Mouse (Mus musculus): ENCODE data around the gene St6galnac1.
"Not testable (repeated sequence)": the region's sequence is repeated elsewhere in the genome, so short reads cannot be mapped to it uniquely, and the experiment has no call there.

The St6galnac1 gene

DNA sequence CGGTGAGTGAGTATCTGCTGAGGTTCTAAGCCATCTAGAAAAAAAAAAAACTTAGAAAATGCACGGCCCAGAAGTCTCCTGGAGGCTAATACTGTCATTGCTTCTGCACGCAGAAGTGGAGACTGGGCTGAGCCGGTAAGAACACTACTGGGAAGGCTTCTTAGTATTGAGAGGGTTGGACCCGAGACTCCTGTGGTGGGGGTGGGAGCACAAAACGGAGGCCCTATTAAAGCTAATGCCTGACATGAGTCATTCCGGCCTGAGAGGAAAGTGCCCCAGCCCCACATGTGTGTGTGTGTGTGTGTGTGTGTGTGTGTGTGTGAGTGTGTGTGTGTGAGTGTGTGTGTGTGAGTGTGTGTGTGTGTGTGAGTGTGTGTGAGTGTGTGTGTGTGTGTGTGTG is 31.8 kb upstream of the St6galnac1 start:
- no peak for DNase-seq

DNA sequence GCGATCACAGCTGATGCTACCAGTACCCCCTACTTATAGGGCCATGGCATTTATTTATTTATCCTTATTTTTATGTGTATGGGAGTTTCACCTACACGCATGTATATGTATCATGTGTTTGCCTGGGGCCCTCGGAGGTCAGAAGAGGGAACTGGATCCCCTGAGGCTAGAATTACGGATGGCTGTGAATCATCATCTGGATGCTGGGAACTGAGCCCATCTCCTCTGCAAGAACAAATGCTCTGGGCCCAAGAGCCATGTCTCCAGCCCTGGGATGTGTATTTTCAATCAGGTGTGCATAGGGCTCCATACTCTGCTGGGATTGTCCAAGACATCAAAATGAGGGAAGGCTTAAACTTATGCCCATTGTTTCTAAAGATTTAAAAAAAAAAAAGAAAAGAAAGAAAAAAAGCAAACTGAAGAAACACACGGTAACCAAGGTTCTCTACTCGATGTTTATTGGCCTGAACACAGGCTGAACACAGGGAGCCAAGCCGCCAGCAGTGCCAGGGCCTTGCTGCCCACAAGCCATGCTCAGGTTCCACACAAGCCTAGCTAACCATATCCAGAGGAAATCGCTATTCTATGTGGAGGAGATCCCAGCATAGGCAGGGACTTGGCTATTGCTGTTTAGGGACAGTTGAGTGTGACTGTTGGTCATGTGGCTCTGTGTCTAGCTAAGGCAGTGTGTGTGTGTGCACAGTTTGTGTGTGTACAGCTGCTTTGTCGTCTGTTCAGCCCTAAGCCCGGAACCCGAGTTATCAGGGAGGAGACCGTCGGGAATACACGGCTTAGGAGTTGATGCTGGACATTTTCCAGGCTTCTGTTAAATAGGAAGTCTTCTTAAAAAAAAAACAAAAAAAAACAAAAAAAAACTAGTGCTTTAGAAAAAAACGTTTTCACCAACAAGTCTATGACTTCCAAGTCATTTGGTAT is 31.1 kb upstream of the St6galnac1 start:
- DNase-seq, result peak; percentile 37 to 50

DNA sequence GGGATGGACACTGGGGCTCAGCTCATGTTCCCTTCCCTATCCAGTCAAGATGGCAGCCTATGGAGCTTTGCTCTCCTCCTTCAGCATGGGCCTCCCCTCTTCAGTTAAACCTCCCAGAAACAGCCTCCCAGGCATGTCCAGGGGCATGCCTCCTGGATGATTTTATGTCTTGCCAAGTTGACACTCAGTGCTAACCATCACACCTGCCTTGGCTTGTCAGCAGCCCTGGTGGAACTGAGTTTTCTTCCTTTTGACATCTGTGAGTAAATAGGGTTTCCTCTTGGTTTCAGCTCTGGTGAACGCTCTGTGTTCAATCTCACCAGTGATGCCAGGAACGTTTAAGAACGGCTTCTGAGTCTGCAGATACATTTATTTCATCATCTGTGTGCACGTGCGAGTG is 27.4 kb upstream of the St6galnac1 start:
- DNase-seq, result no peak

DNA sequence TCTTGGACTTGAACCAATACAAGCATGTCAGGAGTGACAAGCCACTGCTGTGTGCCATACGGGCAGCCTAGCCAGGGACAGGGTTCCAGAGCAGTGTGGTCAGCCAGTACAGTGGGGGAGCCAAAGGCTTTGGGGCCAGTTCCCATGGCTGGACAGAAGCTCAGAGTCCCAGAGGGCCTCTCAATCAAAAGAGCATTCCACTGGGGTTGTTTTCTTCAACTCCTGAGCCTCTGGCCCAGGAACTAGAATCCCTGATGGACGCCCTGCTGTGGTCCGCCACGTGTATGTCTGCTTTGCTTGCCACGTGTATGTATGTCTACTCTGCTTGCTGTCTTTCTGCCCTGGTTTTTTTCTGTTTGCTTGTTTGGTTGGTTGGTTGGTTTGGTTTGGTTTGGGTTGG is 25.8 kb upstream of the St6galnac1 start:
- DNase-seq, result no peak

DNA sequence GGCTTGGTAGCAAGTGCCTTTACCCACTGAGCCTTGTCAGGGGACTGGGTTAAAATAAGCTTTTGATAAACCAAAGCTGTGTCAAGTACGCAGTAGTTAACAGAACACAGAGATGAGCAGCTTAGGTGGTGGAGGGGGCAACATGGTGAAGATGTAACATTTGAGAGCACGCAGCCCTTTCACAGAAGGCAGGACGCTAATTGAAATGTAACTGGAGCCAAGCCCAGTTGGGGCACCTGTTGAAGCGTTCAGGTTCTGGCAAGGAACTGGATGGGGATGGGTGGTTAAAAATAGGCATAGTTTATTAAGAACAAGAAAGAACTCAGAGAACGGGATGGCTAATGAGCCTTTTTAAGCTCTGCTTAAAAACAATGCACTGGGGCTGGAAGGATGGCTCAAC is 24.1 kb upstream of the St6galnac1 start:
- DNase-seq, result peak; percentile 86 to 92

DNA sequence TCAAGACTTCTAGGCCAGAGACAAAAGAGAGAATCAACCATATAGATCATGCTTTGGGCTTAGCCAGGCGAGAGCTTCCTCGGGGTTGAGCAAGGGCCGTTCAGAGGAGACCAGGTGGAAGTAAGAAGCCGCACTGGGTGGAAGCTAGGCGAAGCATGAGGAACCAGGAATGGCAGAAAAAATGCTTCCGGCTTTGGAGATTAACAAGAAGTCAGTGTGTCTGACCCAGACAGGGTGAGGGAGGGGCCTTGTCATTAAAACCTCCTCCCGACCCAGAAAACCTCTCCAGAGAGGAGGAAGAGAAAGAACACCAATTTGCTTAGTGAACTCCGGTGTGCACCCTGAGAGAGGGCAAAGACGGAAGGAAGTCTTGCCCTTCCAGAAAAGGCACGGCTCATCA is 8.9 kb upstream of the St6galnac1 start:
- no peak for DNase-seq

DNA sequence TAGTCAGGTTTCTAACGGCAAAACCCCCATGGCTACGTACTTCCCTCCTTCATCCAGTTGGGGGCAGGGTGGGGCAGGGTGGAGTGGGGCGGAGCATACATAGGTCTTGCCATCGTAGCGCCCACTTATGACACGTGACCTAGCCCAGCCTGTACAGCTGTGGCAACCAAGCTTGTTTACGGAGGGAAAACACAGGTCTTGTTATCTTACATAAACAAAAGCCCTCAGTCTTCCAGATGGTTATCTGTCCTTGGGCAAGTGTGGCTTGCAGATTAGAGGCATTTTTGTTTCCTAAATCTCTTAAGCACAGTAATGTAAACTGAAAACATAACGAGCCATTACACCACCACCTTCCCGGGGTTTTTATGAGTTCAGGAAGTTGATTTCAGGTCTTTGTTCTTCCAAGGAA is 7.4 kb upstream of the St6galnac1 start:
- DNase-seq, result no peak

DNA sequence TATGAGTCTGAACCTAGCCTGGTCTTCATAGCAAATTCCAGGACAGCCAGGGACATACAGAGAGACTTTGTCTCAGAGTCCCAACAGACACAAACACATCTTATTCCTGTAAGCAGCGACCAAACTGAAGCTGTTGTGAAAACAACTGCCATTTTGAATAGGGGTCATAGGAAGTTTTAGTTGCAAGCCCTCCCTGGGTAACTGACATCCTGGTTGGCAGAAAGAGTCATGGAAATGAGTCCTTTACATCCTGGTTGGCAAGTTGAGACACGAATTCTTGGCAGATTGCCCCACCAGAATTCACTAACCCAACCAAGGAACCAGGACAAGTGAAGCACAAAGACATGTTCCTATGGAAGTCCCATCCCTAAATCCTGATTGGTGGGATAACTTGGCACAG is 2.1 kb downstream of the St6galnac1 start:
- no peak for DNase-seq

DNA sequence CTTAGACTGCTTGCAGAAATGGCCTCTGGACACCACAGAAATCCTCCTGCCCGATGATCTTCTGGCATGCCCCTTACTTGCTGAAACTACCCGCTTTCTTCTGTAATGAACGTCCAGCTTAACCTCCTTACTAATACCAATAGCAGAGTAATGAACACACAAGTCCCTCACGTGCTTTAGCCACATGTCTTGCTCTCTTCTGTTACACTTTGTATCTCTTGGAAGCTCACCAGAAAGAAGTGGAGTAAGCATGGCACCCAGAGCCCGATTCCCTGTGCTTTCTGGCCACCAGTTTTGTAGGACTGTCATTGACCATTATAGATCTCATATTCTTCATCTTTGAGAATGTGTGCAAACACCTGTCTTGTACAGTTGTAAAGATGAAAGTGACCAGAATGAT is 5.4 kb downstream of the St6galnac1 start:
- no peak for DNase-seq

DNA sequence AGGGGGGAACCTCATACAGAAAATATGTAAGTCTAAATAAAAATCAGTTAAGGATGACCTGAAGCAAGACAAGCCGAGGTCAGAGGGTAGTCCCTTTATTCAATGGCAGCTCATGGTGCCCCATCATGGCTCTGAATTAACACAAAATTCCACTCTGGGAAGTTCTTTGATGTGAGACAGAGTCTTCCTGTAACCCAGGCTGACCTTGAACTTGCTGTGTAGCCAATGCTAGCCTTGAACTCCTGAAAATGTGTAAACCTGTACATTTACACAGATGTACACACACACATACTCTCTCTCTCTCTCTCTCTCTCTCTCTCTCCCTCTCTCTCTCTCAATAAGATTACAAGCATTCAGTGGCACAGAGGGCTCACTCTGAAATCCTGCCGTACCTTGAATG is 10.4 kb downstream of the St6galnac1 start:
- no peak for DNase-seq

DNA sequence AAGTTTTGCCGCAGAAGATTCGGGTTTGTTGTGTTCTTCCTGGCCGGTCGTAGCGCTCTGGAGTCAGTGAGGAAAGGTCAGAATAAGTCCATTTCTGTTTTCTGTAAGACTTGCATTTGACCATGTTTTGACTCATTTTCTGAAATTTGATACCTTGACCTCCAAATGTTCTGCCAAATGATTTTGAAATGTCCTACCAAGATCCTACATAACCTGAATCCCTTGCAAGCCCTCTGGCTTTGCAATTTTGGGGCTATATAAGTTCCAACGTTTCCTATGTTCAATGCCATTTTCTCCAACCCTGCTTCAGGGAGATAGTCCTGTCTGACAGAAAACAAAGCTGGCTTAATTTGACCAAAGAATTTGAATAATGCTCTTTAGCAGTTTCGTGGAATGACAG is 11.0 kb downstream of the St6galnac1 start:
- no peak for DNase-seq

DNA sequence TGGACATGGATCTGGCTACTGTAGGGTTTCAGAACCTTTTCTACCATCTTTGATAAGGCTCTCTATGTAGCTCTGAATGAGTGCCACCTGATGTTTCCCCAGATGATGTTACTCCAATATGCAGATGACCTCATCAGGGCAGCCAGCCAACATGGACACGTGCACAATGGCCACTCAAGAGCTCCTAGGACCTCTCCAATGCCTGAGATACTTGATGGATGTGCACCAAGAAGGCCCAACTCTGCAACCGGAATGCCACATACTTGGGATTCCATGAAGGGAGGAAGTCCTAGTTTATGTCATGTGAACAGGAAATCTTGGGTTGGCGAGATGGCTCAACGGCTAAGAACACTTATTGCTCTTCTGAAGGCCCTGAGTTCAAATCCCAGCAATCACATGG is 20.1 kb downstream of the St6galnac1 start:
- DNase-seq, result peak in 1 of 2 experiments; percentile 9

DNA sequence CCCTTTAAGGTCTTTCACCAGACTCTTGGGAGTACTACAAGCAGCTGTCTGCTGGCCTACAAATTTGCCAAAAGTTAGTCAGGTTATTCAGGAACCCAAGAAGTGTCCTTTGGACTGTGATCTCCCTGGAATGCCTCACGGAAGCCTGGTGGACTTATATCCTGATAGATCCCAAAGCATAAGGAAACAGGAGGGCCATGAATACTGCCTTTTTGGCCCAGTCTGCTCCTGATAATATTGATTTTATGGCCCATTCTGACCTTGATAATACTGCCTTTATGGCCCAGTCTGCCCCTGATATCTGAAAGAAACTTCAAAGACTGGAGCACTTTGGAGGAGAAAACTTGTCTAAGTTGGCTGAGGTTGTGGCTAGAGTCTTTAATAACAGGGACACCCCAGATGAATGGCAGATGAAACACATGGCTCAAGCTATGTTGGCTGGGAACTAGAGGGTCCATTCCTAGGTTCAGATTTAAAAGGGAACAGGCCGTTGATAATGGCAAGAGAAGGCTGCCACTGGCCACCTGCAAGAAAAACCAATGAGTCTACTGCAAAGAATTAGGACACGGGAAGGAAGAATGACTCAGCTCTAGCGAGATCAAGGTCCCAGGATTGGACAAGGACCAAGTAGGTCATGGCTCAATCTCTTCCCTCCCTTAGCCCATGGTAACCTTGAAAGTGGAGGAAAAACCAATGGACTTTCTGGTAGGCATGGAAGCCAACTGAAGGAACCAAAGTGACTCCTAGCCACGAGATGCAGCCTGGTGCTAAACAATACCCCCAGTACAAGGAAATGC is 21.4 kb downstream of the St6galnac1 start:
- DNase-seq, result no peak

DNA sequence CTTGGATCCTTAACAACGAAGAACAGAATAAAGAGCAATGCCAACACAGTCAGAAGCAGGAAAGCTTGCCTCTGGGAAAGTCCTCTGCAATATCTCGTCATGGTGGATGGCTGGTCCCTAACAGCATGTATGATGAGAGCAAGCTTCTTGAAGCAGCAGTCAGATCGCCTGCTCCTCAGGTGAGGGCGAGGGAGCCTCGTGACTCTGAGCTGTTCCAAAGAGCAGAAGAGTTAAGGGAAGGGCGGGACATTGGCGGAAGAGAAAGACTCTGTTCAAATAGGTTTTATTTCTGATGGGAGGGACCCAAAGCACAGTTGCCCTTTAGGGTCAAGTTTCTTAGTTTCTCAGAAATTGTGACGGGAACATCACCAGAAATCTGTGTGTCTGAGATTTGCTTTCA is 25.6 kb downstream of the St6galnac1 start:
- DNase-seq, result no peak

DNA sequence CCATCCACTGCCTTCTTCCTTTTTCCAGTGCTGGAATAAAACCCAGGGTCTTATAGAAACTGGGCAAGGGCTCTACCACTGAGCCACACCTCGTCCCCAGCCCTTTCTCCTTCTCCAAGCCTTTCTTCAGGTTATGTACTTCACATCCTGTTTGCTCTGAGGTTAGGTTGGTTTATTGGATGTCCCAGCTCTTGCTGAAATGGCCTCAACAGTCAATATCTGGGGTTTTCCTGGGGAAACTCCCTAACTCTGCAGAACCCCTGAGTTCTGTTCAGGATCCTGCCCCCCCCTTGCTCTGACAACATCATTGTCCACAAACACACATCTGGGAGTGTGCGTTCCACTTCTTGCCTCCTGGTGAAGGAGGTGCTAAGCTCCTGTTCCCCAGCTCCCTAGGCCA is 26.6 kb downstream of the St6galnac1 start:
- DNase-seq, result not testable (repeated sequence)

DNA sequence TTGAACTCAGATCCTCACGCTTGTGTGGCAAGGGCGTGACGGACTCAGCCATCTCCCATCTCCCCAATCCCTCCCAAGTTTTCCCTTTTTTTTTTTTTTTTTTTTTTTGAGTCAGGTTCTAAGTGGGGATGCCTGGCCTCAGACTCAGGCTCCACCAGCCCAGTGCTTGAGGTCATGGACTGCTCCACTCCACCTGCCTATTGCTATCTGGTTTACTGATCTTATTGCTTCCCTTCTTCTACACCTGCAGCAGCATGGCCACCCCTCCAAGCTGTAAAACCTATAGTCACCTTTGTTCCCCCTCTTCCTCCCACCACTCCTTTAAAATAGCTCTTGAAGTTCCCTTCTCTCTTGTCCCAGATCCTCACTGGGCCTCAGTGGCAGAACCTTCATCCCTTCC is 28.5 kb downstream of the St6galnac1 start:
- DNase-seq, result not testable (repeated sequence)

DNA sequence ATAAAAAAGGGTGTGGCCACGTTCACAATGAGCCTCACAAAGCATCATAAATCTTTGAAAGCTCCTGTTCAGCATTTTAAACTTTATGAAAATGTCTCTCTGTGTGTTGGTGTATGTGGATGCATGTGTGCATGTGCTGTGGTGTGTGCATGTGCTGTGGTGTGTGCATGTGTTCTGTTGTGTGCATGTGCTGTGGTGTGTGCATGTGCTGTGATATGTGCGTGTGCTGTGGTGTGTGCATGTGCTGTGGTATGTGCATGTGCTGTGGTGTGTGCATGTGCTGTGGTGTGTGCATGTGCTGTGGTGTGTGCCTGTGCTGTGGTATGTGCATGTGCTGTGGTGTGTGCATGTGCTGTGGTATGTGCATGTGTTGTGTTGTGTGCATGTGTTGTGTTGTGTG is 29.9 kb downstream of the St6galnac1 start:
- DNase-seq, result not testable (repeated sequence)

DNA sequence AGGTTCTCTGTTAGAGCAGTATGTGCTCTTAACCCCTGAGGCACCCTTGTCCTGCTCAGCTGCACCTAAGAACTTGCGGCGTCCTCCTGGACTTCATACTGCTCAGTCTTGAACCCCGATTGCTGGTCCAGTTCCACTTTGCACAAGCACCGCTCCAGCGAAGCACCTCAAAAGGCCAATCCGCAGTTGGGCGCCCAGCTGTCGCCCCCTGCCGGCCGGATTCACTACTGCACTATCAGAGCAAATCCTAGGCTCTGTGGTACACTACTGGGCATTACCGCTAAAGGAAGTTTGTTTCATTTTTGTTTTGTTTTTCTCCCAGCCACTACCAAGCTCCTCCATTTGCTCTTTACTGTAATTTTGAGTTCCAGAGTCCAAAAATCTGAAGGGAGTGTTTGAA is 36.9 kb downstream of the St6galnac1 start:
- peak in 1 of 2 experiments; percentile 5 for DNase-seq

DNA sequence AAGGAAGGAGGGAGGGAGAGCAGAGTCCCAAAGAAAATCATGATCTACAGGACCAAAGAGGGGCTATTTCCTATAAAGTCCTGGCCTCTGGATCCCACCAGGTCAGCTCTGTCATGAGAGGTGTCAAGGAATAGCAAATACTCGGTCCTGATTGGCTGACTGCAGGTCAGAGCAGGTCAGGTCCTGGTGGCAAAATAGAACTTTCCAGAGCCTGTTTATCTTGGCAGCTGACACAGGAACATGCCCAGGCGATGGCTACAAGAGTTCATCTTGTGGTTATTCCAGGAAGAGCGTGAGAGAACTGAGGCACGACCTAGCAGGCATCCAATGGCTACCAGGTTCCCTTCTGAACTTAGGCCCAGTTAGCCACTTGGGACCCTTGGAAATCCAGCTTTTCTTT is 42.8 kb downstream of the St6galnac1 start:
- DNase-seq, result no peak

DNA sequence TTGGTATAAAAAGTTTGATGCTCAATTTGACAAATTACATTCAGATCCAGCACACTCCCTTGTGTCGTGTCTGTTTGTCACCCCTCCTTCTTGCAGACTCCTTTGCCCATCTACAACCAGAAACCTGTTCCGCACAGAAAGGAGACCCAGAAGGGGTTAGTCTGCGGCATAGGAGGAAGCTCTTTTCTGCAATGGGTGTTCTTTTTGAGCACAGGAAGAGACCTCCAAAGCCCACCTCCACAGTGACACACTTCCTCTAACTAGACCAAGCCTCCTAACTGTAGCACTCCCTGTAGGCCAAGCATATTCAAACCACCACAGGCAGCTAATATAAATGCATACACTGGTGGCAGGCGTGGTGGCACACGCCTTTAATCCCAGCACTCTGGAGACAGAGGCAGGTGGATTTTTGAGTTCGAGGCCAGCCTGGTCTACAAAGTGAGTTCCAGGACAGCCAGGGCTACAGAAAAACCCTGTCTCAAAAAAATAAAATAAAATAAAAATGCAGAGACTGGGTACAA is 44.2 kb downstream of the St6galnac1 start:
- not testable (repeated sequence) for DNase-seq

DNA sequence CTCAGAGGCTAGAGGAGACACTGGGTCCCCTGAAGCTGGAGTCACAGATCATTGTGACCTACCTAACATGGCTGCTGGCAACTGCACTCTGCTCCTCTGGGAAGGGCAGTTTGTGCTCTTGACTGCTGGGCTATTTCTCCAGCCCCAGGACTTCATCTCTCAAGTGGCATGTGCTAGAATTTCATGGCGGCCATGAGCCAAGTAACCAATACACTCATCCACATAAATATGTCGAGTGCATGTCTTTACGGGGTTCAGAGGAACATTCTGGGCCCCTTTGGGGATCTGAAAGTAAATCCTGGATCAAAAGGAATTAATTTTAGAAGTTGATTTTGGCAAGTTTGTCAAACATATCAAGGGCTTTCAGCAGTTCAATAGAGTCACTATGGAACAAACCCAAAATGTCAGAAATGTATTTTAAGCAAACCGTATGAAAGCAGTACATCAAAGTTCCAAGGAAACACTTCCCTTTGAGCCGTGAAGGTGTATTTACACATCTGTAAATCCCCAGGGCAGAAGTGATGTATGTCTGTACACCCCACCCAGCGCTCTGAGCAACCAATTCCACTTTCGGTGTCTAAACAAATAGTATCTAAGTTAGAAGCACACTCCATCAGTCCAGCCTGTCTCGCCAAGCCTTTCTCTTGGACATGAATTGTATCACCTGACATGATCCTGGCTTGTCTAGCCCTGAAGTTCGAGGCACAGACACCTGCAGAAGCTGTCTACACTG is 45.9 kb downstream of the St6galnac1 start:
- DNase-seq, result no peak

DNA sequence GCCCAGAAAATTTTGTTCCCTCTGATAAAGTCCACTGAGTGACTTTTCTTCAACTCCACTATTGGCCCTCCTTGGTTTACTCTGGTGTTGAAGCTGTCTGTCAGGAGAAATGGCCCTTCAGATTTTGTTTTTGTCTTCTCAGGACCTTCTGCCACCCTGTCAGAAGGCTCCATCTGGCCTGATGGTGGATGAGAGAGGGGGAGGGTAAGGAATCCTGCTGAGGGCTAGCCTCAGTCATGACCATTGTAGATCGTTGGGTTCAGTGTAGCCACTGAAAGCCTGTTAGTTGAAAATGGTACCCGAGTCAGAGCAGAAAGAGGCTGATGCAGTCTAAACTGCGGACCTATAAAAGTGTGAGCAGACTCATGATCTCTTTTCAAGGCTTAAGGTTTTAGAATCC is 49.2 kb downstream of the St6galnac1 start:
- no peak for DNase-seq

Measured in cerebellum, postnatal 14 days (tissue).